Mouse (Mus musculus) lung, postnatal 0 days (tissue): Measurements from ENCODE around the gene Robo2.

ENCODE experiments used
- CTCF ChIP-seq: IDR thresholded peaks from 2 replicates; pipeline ENCODE4 v1.5.1; 2016; ENCODE audit warnings: antibody characterized with exemption, mild to moderate bottlenecking
- EP300 ChIP-seq: IDR thresholded peaks from 2 replicates; pipeline ENCODE4 v1.6.1; 2016; ENCODE audit warnings: antibody characterized with exemption, mild to moderate bottlenecking, control low read depth

GRCm38 (mm10) chr16:74244452-74244851 is 167.2 kb downstream of the Robo2 start:
- TF ChIP-seq EP300 (no peak), CTCF (no peak)
